Mouse (Mus musculus) adrenal gland, postnatal 25 days (tissue): Measurements from ENCODE around the gene Ndufa13. TPM values are rescaled to one million over a fixed set of nuclear protein-coding genes. Genes with fewer than 3 reads are reported as not detected.
A peak's percentile ranks its signal among the peaks of the same experiment; 100 is the strongest.
"Not testable (repeated sequence)": the region's sequence is repeated elsewhere in the genome, so short reads cannot be mapped to it uniquely, and the experiment has no call there.

Source experiments
- DNase-seq: peaks from one replicate; pipeline ENCODE4 v3.0.0; 2021; ENCODE audit warnings: mixed read lengths
- long read RNA-seq: library from polyadenylated mRNA; stranded (forward); transcript quantifications from one replicate; pipeline ENCODE4 v2.0.0, GENCODE M21; 2021
- total RNA-seq: library from RNA; stranded (reverse); gene quantifications from 2 replicates; pipeline ENCODE4 v1.2.3, GENCODE M21; 2021

The Ndufa13 gene
- total RNA-seq: 158 TPM in 2 replicates
- long read RNA-seq, partial matches to known transcripts: 293 of 298 reads
- long read RNA-seq, other reads (novel, unspliced or antisense): 5 of 298 reads

DNA sequence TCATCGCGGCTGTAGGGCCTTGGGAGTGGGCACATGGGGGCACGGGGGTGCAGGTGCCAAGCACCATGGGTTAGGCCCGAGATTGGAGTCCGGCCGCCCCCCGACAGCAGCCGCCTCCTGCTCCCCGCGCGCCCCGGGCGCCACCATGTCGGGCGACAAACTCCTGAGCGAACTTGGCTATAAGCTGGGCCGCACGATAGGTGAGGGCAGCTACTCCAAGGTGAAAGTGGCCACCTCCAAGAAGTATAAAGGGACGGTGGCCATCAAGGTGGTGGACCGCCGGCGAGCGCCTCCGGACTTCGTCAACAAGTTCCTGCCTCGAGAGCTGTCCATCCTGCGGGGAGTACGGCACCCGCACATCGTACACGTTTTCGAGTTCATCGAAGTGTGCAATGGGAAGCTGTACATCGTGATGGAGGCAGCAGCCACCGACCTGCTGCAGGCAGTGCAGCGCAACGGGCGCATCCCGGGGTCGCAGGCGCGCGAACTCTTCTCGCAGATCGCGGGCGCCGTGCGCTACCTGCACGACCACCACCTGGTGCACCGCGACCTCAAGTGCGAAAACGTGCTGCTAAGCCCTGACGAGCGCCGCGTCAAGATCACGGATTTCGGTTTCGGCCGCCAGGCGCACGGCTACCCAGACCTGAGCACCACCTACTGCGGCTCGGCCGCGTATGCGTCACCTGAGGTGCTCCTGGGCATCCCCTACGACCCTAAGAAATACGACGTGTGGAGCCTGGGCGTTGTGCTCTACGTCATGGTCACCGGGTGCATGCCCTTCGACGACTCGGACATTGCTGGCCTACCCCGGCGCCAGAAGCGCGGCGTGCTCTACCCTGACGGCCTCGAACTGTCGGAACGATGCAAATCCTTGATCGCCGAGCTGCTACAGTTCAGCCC lies at the start of gene Ndufa13, which contains the start of the genes Tssk6 and Yjefn3:
Gene Ndufa13, minus strand, starts transcription at position 396 of the 900 bp plus-strand sequence.
Gene Tssk6, plus strand, starts transcription at position 22 of the 900 bp plus-strand sequence.
Gene Yjefn3, minus strand, starts transcription at position 550 of the 900 bp plus-strand sequence.
- peak; percentile 40 for DNase-seq

DNA sequence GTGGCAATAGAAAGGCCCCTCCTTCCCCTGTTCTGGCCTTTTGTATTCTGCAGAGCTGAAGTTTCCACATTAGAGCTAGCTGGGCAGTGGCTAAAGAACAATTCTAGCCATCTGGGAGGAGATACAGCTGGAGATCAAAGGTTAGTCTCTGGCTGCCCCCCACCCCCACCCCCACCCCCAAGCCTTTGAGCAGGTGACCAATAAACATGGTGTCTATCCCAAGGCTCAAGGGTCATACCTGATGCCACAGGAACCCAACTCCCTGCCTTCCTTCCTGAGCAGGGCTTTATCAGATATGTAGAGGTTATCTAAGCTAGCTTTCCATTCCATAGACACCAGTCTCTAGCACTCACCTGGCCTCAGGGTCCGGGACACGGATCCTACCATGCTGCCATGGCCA lies 47.9 kb upstream of the Ndufa13 start:
- no peak for DNase-seq

DNA sequence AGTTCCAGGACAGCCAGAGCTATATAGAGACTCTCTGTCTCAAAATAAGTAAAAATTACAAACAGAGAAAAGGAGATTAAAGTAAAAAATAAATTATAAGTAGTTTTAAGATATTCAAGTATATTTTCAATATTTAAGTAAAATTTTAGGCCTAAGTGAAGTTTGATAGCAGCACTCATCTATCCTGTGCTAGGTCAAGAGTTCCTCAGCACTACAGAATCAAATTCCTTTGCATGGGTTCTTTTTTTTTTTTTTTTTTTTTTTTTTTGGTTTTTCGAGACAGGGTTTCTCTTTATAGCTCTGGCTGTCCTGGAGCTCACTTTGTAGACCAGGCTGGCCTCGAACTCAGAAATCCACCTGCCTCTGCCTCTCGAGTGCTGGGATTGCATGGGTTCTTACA lies 40.1 kb upstream of the Ndufa13 start:
- DNase-seq: not testable (repeated sequence)

DNA sequence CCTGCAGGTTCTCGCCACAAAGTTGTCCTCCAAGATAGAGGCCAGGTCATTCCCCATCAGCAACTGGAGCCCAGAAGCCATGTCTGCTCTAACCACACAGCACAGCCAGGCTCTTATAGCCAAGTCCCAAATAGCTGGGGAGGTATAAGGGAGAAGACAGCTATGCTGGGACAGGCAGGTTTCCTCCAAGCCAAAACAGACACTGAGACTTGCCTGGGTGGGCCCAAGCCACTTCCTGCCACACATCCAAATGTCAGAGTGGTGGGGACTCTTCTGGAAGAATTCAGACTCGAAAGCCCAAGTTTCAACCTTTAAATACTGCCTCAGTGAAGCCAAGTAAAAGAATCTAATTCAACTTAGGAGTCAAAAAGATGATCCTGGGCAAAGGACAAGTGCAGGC lies 38.0 kb upstream of the Ndufa13 start:
- no peak for DNase-seq

DNA sequence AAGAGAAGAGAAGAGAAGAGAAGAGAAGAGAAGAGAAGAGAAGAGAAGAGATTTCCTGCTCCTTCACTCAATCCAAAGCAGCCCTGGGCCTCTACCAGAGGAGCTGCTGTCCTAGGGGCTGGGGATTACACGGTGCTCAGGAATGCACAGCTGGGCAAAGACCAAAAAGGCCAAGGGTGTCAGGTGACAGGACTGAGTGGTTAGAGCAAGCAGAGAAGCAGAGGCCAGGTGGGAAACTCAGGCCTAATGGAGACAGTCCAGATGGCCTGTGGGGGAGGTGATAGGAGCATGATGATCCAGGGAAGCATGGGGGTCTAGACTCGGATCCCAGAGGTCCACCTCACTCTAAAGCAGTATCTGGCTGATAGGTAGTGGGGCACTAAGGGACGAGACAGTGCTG lies 37.3 kb upstream of the Ndufa13 start:
- no peak for DNase-seq

DNA sequence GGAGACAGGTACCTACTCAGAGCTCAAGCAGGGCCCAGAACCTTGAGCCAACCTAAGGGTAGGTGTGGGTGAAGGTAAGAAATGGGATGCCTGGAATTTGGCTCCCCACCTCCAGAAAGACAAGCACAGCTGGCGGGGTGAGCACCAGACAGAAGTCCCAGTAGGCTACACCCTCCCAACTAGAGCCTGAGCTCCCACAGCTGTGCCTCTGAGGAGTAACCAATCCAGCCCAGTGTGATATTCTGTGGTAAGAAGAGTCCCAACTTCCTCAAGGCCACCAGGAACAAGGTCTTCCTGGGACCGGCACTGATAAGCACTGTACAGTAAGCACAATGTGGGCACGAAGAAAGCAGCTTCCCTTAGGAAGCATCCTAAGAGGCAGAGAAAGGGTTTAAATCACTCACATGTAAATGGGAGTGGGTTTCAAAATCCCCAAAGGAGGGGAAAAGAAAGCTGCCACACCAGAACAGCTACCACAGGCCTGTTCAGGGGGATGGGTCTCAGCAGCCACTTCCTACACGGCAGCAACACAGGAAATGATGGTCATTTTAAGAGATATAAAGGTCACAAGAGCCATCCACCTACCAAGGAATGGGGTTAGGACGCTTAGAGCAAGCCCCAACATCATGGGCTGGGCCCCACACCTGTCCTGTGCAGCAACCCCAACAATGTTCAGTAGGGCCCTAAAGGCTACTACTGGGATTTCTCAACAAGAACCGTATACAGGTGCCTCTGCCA lies 36.1 kb upstream of the Ndufa13 start:
- no peak for DNase-seq

DNA sequence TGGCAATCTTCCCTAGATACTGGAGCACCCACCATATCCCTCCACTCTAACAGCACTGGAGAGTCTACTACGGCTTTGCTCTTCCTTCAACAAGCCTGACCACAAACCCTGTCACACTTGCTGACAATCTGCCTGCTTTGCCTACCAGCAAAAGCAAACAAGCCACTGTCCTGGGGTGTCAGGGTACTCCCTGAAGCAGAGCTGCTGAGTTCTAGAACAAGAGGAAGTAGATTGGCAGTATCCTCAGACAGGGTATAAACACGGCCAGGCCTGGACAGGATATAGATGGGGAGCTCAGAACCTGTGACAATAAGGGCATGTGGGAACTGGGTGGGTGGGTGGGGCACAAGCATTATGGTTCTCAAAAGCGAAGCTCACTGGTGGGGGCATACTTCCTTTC lies 35.1 kb upstream of the Ndufa13 start:
- DNase-seq: no peak

DNA sequence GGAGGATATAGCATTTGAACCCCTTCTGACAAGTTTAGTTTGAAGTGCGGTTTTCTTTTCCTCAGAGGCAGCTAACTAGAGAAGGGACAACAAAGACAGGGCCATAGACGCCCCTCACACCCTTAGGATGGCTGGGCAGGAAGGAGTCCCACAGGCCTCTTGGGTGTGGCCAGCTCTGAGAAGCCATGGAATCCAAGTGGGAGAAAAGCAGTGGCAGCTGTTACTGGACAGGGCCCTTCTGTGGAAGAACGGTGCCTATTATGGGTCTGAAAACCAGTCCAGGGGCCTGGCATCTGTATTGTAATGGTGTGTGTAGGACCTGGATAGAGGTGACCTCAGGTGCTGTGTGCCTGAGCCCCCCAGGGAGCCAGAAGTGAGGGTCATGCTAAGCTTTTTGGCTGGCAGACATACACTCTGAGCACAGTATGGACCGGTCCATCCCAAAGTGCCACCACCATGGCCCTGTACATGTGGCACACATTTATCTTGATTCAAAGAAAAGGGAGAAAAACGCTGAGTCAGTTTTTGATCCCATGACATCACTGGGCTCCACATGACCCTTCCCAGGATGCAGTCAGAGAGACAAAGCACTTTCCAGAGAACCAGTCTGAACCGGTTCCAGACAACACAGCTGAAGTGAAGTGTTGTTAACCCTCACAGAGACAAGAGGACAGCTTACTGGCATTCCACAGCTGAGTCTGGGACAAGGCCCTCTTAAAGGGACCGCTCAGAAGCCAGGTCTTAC lies 33.9 kb upstream of the Ndufa13 start:
- no peak for DNase-seq

DNA sequence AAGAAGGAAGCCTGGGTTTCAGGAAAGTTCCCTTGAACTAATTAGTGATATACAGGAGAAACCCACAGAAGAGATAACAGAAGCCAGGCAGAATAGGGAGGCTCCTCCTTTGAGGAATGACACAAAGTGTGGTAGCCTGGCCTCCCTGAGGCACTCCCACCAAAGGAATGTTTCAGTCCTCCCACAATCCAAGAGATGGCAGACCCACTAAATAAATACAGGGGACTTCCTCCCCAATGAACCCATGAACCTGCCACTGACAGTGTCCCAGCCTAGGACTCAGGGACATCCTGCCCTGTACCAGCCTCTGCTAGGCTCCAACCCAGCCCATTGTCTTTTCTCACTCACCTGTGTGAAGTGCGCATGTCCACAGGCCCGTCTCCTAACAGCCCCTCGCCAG lies 33.1 kb upstream of the Ndufa13 start:
- no peak for DNase-seq

DNA sequence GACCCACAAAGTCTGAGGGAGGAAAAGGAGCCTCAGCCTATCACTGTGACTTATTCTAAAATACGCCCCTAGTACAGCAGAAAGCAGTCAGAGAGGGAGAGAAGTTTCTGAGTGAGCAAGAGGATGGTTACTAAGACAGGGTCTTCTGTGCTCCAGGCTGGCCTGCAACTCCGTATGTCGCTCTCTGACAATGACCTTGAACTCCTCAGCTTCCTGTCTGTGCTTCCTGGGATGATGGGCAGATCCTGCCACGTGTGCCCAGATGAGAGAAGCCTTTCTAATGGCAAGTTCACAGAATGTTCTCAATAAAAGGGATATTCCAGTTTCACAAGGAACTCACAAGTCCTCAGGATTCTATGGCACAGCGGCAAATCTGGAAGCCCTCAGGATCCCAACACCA lies 32.2 kb upstream of the Ndufa13 start:
- no peak for DNase-seq

DNA sequence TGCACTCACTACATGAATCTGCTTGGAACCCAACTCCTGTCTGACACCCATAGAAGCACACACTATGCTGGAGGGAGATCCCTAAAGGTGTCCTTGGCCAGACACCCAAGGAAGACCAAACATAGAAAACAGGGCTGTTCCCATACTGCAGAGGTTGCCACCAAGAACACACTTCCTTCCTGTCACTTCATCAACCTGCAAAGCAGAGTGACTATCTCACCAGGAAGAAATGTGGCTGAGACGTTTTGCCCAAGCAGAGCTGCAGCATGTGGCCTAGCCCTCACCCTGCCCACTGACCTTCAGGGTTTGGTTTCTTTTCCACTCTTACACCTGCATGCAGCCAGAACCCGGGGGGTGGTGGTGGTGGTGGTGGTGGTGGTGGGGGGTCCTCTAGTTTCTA lies 31.5 kb upstream of the Ndufa13 start:
- DNase-seq: no peak

DNA sequence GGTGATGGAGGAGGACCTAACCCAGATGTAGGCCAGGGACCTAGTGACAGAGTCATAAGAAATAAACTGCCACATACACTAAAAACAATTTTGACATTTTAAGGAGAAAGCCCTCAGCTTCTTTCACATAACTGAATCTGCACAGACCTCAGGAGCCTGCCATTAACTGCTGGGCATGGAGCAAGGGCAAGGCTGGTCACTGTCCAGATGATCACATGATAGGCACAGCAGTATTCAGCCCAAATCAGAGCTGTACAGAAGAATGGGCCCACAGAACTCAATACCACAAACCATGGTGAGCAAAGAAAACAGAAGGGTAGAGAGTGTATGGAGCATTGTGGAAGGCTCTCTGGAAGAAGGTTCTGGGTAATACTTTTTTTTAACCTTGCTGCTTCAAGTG lies 24.5 kb upstream of the Ndufa13 start:
- DNase-seq: no peak

DNA sequence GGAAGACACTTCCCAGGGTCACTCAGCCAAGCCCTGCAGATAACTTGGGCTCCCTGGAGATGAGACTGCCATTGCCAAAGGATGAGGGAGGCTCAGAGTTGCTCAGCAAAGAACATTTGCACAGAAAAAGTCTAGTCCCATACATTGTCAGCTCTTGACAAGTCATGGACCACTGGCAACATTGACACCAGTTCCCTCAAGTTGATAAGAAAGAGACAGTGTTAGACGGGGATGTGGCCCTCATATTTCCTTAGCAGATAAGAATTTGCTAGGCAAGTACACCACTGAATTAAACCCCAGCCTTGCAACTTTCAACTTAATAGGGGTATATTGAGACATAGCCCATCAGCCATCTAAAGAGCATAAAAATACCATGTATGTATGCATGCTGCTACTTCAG lies 21.6 kb upstream of the Ndufa13 start:
- DNase-seq: no peak

DNA sequence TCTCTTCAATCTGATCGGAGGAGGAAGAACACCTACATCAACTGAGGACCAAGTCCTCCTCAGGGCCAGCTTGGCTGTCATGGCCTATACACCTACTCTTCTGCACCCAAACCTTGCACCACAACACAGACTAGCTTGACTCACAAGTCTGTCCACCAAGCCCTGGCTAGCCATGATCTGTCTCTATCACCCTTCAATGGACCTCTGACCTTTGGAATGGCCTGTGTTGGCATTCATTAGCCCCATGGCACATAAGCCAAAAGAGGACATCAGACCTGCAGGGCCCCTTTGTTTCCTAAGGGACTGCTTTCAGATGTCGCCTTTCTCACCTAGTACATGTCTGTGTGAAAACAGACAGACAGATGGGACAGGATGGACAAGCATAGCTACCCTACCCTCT lies 18.8 kb upstream of the Ndufa13 start:
- DNase-seq: no peak

DNA sequence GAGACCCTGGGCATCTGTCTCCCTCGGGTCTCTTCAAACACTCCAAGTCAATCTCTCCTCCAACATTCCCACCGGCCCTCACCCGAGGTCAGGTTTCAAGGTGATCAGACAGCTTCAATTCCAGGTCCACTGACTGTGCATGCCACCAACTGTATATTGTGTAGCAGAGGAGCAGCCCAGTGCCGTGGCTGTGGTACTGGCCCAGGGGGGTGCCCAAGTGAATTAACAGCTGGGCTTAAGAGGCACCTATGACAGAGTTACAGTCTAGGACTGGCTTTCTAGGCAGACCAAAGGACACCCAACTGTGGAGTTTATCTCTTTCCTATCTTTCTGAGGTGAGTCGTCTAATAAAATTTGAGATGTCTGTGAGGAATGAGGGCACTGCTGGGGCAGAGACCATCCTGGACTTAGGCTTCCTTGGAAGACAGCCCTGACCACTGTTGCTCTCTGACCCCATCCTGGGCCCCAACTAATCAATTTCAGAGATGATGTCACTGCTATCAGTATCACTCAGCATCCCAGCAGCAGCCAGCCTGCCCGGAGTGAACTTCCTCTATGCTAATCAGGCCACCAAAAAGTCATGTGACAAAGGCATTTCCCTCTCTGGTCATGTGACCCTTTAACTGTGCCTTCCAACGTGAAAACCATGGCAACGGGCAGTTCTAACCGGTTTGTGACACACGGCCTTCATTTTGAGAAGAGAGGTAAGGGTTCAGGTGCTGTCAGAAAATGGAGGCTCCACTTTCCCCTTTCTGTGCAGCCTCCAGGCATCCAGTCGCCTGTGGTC lies 17.7 kb upstream of the Ndufa13 start:
- no peak for DNase-seq

DNA sequence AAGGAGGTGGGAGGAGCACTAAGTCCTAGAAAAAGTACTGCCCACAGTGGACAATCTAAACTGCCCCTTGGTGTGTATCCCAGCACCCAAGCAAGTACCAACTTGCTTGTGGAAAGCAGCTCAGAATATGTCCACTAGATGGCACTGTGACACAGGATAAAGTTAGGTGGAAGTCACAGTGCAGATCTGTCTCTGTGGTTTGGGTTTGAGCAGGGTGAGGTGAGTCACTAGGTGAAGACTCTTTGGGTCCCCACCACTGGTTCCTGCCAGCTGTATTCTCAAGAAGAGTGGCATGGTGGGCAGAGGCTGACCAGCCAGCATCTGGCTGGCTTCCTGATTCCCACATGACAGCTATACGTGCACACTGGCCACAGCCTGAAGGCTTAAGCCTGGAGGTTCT lies 16.7 kb upstream of the Ndufa13 start:
- peak; percentile 36 for DNase-seq

DNA sequence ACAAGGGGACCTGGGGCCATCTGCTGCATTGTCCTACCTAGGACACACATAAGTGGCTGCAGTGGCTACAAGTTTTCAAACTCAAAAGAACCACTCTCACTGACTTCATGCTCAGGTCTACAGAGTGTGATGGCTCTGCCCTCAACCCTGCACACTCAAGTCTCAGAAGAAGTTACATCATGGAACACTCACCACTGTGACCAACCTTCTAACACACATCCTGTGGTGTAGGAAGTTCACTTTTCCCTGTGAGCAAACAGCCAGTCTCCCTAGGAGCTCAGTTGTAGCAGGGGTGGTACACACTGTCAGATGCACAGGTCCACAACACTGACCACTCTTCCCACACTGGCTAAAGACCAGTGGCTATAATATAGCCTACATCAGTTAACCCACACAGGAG lies 16.1 kb upstream of the Ndufa13 start:
- DNase-seq: no peak

DNA sequence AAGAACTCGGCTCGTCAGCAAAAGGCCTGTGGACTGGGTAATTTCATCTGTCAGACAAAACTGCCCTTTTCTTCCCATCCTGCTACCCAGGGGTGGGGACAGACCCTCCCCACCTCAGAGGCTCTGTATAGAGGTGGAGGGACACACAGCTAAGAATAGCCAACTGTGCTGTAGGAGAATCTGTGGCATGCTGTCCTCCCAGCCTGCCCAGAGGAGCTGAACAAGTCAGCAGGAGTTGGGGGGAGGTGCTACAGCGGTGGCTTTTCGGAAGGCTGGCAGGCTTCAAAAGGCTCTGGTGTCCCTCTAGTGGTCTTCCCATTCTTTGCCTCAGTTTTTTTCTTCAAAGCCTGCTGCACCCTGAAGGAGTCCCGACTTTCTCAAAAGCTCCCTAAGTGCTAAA lies 13.4 kb upstream of the Ndufa13 start:
- DNase-seq: no peak

DNA sequence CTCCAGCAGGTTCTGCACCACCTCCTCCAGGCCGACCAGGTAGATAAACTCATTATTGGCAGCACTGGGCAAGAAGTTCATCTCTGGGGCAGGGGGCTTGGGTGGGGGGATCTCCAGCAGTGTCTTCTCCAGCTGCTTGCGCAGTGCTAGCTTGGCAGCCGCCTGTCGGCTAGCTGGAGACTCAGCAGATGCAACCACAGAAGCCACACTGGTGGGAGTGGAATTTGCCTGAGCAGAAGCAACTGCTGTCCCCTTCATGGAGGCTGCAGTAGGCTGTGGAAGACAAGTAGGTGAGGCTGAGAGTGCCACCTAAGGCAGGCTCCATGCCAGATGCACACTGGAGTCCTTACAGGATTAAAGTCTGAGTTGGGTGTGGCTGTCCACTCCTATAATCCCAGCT lies 12.2 kb upstream of the Ndufa13 start:
- DNase-seq: no peak

DNA sequence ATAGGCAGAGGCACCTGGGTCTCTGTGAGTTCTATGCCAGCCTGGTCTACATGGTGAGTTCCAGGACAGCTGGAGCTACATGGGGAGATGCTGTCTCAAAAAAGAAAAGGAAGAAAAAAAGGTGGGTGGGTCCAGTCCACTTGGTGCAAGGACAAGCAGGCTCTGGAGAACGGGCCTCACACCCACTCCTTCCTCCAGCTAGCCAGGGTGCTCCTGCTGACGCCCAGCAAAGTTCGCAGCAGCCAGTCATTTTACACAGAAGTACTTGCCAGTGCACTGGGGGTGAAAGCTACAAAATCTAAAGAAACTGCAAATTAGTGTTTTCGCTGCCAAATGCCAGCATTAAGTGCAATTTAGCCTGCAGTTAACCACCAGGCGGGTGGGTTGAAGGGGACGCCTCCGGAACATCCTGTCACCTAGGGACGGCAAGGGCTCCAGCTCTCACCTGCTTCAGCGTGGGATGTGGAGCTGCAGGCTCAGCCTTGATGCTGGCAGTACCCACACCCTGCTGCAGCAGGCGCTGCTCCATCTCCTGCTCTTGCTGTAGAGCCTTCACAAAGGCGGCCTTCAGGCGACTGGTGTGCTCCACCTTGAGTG lies 10.2 kb upstream of the Ndufa13 start:
- DNase-seq: no peak

DNA sequence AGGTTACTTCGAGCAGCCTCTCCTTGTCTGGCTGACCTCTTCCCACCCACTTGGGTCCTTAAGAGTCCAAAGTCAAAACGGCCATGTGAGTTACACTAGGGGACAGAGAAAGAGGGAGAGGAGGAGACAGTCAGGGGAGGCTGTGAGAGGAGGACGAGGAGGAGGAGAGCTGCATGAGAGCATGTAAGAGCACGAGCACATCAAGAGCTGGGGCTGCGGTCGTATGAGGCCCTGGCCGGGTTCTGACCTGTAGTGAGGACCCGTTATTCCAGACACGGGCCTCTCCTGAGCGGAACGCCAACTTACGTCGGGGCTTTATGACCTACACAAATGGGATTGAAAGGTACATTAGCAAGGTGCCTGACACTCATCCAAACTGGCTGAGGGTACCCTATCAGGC lies 9.6 kb upstream of the Ndufa13 start:
- DNase-seq: no peak
